Mouse (Mus musculus) heart, embryonic 11.5 days (tissue): ENCODE results near the gene 4931414P19Rik. TPM values are rescaled to one million over a fixed set of nuclear protein-coding genes. Genes with fewer than 3 reads are reported as not detected.

Experiments used
- ATAC-seq: fragments of 200-750 bp; cut with Nextera tagmentation; replicated peaks from 2 replicates; pipeline ENCODE4 v1.8.0; 2017; ENCODE audit warnings: moderate library complexity; ENCODE audit not compliant: insufficient number of reproducible peaks, low FRiP score, low TSS enrichment
- H3K27ac ChIP-seq: fragments of 300-500 bp; sonication (generic); 2 replicates; pipeline ENCODE4 v1.5.1; 2014; ENCODE audit warnings: mild to moderate bottlenecking, low read depth, low read length
- H3K27me3 ChIP-seq: fragments of 300-500 bp; sonication (generic); 2 replicates; pipeline ENCODE4 v1.6.1; 2014; ENCODE audit warnings: mild to moderate bottlenecking, low read length, mixed read lengths; ENCODE audit not compliant: control insufficient read depth, insufficient read depth
- H3K36me3 ChIP-seq: fragments of 300-500 bp; sonication (generic); 2 replicates; pipeline ENCODE4 v1.6.1; 2014; ENCODE audit warnings: mild to moderate bottlenecking, low read length, moderate library complexity, mixed read lengths; ENCODE audit not compliant: control insufficient read depth, insufficient read depth
- H3K4me1 ChIP-seq: fragments of 300-500 bp; sonication (generic); 2 replicates; pipeline ENCODE4 v1.6.1; 2014; ENCODE audit warnings: low read length; ENCODE audit not compliant: control insufficient read depth, insufficient read depth
- H3K4me2 ChIP-seq: fragments of 300-500 bp; sonication (generic); 2 replicates; pipeline ENCODE4 v1.6.1; 2014; ENCODE audit warnings: mild to moderate bottlenecking, moderate library complexity
- H3K4me3 ChIP-seq: fragments of 300-500 bp; sonication (generic); 2 replicates; pipeline ENCODE4 v1.5.1; 2014; ENCODE audit warnings: low read depth, low read length
- H3K9ac ChIP-seq: fragments of 300-500 bp; sonication (generic); 2 replicates; pipeline ENCODE4 v1.6.1; 2014; ENCODE audit warnings: mild to moderate bottlenecking, low read depth, low read length, moderate library complexity
- H3K9me3 ChIP-seq: fragments of 300-500 bp; sonication (generic); replicated peaks from 2 replicates; pipeline ENCODE4 v1.6.1; 2016; ENCODE audit warnings: low read length; ENCODE audit not compliant: control insufficient read depth
- WGBS: fragments of 180-500 bp; shearing (Covaris S2); extraction: QIAGEN DNeasy Blood & Tissue Kit; methylation state at CpG from one replicate; pipeline ENCODE4 v1.1.7; 2014; ENCODE audit not compliant: insufficient replicate concordance; 5-methylcytosine and 5-hydroxymethylcytosine counted together
- polyA plus RNA-seq: library from polyadenylated mRNA; unstranded; fragments of >200 nt; fragmentation: Nextera tagmentation; extraction: Ambion mirVana; gene quantifications from 2 replicates; pipeline ENCODE4 v1.2.1, GENCODE M21; 2014

The 4931414P19Rik gene
- polyA plus RNA-seq, 1 experiment from 2014 or later: 4.5 TPM

GRCm38 (mm10) chr14:54634182-54634581 lies 28.4 kb upstream of the 4931414P19Rik start:
- no peak for ATAC-seq
- no peaks in the 10 kb centered on the region for H3K9me3 ChIP-seq
- no peaks in the 10 kb centered on the region for H3K27me3 ChIP-seq
- no peak overlapping the region for H3K27ac ChIP-seq
- H3K9ac ChIP-seq: no peak overlapping the region
- 76% methylated on average over 4 of the region's 4 CpGs for WGBS
- no peak overlapping the region for H3K4me2 ChIP-seq
- H3K4me3 ChIP-seq: no peak overlapping the region
- no peaks in the 10 kb centered on the region for H3K4me1 ChIP-seq
- H3K36me3 ChIP-seq: peaks cover 23% of the 10 kb centered on the region

GRCm38 (mm10) chr14:54632252-54632651 lies 26.5 kb upstream of the 4931414P19Rik start:
- Histone ChIP-seq H3K4me2 (no peak overlapping the region), H3K9ac (no peak overlapping the region), H3K36me3 (peaks cover 23% of the 10 kb centered on the region), H3K27me3 (no peaks in the 10 kb centered on the region), H3K4me3 (no peak overlapping the region), H3K4me1 (no peaks in the 10 kb centered on the region), H3K27ac (no peak overlapping the region), H3K9me3 (no peaks in the 10 kb centered on the region)
- 83% methylated on average over 37 of the region's 37 CpGs for WGBS
- ATAC-seq: no peak

GRCm38 (mm10) chr14:54631240-54631599 lies 25.4 kb upstream of the 4931414P19Rik start:
- H3K9ac ChIP-seq: no peak overlapping the region
- no peaks in the 10 kb centered on the region for H3K4me1 ChIP-seq
- no peaks in the 10 kb centered on the region for H3K9me3 ChIP-seq
- WGBS: 81% methylated on average over 4 of the region's 4 CpGs
- H3K4me3 ChIP-seq: no peak overlapping the region
- no peak overlapping the region for H3K27ac ChIP-seq
- no peaks in the 10 kb centered on the region for H3K27me3 ChIP-seq
- H3K36me3 ChIP-seq: peaks cover 17% of the 10 kb centered on the region
- ATAC-seq: no peak
- no peak overlapping the region for H3K4me2 ChIP-seq

- 75% methylated on average over 11 of the region's 11 CpGs for WGBS
- peaks cover 14% of the 10 kb centered on the region for H3K36me3 ChIP-seq
- H3K27me3 ChIP-seq: peaks cover under 1% of the 10 kb centered on the region; the same call in 1 of the 2 replicates
- no peak overlapping the region for H3K9ac ChIP-seq
- ATAC-seq: no peak
- H3K9me3 ChIP-seq: no peaks in the 10 kb centered on the region
- H3K4me1 ChIP-seq: no peaks in the 10 kb centered on the region
- H3K4me2 ChIP-seq: no peak overlapping the region
- no peak overlapping the region for H3K27ac ChIP-seq
- H3K4me3 ChIP-seq: no peak overlapping the region
Measured at GRCm38 (mm10) chr14:54630583-54631239, 24.9 kb upstream of the 4931414P19Rik start.

GRCm38 (mm10) chr14:54629797-54630196 lies 24.0 kb upstream of the 4931414P19Rik start:
- Histone ChIP-seq H3K4me3 (no peak overlapping the region), H3K4me2 (no peak overlapping the region), H3K4me1 (no peaks in the 10 kb centered on the region), H3K9me3 (no peaks in the 10 kb centered on the region), H3K36me3 (peaks cover 13% of the 10 kb centered on the region), H3K27me3 (peaks cover 4% of the 10 kb centered on the region; the same call in 1 of the 2 replicates), H3K27ac (no peak overlapping the region), H3K9ac (no peak overlapping the region)
- 69% methylated on average over 2 of the region's 2 CpGs for WGBS
- no peak for ATAC-seq

- Histone ChIP-seq H3K27me3 (peaks cover 4% of the 10 kb centered on the region; the same call in 1 of the 2 replicates), H3K9me3 (no peaks in the 10 kb centered on the region), H3K36me3 (peaks cover 8% of the 10 kb centered on the region), H3K27ac (no peak overlapping the region), H3K4me2 (no peak overlapping the region), H3K9ac (no peak overlapping the region), H3K4me3 (no peak overlapping the region), H3K4me1 (no peaks in the 10 kb centered on the region)
- 59% methylated on average over 5 of the region's 5 CpGs for WGBS
- no peak for ATAC-seq
Measured at GRCm38 (mm10) chr14:54628103-54628502, 22.3 kb upstream of the 4931414P19Rik start.

- peaks cover 4% of the 10 kb centered on the region; the same call in 1 of the 2 replicates for H3K27me3 ChIP-seq
- H3K4me2 ChIP-seq: no peak overlapping the region
- no peak for ATAC-seq
- no peak overlapping the region for H3K9ac ChIP-seq
- 62% methylated on average over 10 of the region's 10 CpGs for WGBS
- H3K4me1 ChIP-seq: no peaks in the 10 kb centered on the region
- H3K36me3 ChIP-seq: no peaks in the 10 kb centered on the region
- H3K4me3 ChIP-seq: no peak overlapping the region
- H3K27ac ChIP-seq: no peak overlapping the region
- H3K9me3 ChIP-seq: no peaks in the 10 kb centered on the region
Measured at GRCm38 (mm10) chr14:54624976-54625375, 19.2 kb upstream of the 4931414P19Rik start.

GRCm38 (mm10) chr14:54623334-54623733 lies 17.5 kb upstream of the 4931414P19Rik start:
- Histone ChIP-seq H3K4me2 (no peak overlapping the region), H3K9me3 (no peaks in the 10 kb centered on the region), H3K36me3 (no peaks in the 10 kb centered on the region), H3K4me3 (no peak overlapping the region), H3K4me1 (no peaks in the 10 kb centered on the region), H3K27ac (no peak overlapping the region), H3K27me3 (peaks cover 4% of the 10 kb centered on the region; the same call in 1 of the 2 replicates), H3K9ac (no peak overlapping the region)
- 82% methylated on average over 6 of the region's 6 CpGs for WGBS
- ATAC-seq: no peak

- no peak for ATAC-seq
- H3K9ac ChIP-seq: no peak within 1 kb of the TSS
Measured at GRCm38 (mm10) chr14:54621133-54621532, 15.3 kb upstream of the 4931414P19Rik start, which contains the start of gene Psmb11. Gene Psmb11, plus strand, starts transcription at chr14:54621433.

More at GRCm38 (mm10) chr14:54621133-54621532, 15.3 kb upstream of the 4931414P19Rik start, which contains the start of gene Psmb11:
- no peaks in the 10 kb centered on the region for H3K9me3 ChIP-seq
- H3K27ac ChIP-seq: no peak within 1 kb of the TSS
- 0 out of 2 replicates have a peak, but pooled peaks cover 5% of the 10 kb centered on the region for H3K4me1 ChIP-seq
- peaks cover 4% of the 10 kb centered on the region; the same call in 1 of the 2 replicates for H3K27me3 ChIP-seq
- H3K36me3 ChIP-seq: no peaks in the 10 kb centered on the region
- no peak within 1 kb of the TSS for H3K4me3 ChIP-seq
- H3K4me2 ChIP-seq: no peak within 1 kb of the TSS
- whole genome bisulfite sequencing: 71% methylated on average over 1 of the region's 1 CpGs
